Mouse (Mus musculus) thymus, adult 2 months (tissue): ENCODE measurements around the gene Gas2l1. TPM values are rescaled to one million over a fixed set of nuclear protein-coding genes. Genes with fewer than 3 reads are reported as not detected.

Source experiments
- DNase-seq: peaks from one replicate; pipeline ENCODE4 v3.0.0; 2021
- H3K27ac ChIP-seq: fragments of 200-500 bp; 2 replicates; pipeline ENCODE4 v1.5.1; 2012; ENCODE audit warnings: low read length, control low read depth; ENCODE audit not compliant: control insufficient read depth, insufficient read depth
- H3K27me3 ChIP-seq: fragments of 200-500 bp; 2 replicates; pipeline ENCODE4 v1.6.1; 2012; ENCODE audit warnings: mild to moderate bottlenecking, low read length, moderate library complexity, mixed read lengths; ENCODE audit not compliant: control insufficient read depth, insufficient read depth
- H3K36me3 ChIP-seq: fragments of 200-500 bp; 2 replicates; pipeline ENCODE4 v1.6.1; 2012; ENCODE audit warnings: mild to moderate bottlenecking, low read length, moderate library complexity; ENCODE audit not compliant: control insufficient read depth, insufficient read depth
- H3K4me1 ChIP-seq: fragments of 200-500 bp; replicated peaks from 2 replicates; pipeline ENCODE4 v1.6.1; 2012; ENCODE audit warnings: low read length; ENCODE audit not compliant: control insufficient read depth, insufficient read depth
- H3K4me3 ChIP-seq: fragments of 200-500 bp; 2 replicates; pipeline ENCODE4 v1.5.1; 2012; ENCODE audit warnings: mild to moderate bottlenecking, low read length, control low read depth, moderate library complexity; ENCODE audit not compliant: control insufficient read depth, insufficient read depth
- CTCF ChIP-seq: fragments of 200-500 bp; IDR thresholded peaks from 2 replicates; pipeline ENCODE4 v1.5.1; 2012; ENCODE audit warnings: mild to moderate bottlenecking, control low read depth, low read length, moderate library complexity, borderline replicate concordance; ENCODE audit not compliant: control insufficient read depth, poor library complexity, insufficient read depth; ENCODE audit errors: extremely low read depth
- POLR2A ChIP-seq: fragments of 200-500 bp; IDR thresholded peaks from 2 replicates; pipeline ENCODE4 v1.6.1; 2012; ENCODE audit warnings: mild to moderate bottlenecking, low read length, control low read depth, moderate library complexity; ENCODE audit not compliant: control insufficient read depth, poor library complexity, insufficient read depth; ENCODE audit errors: extremely low read depth
- WGBS: fragments of 180-500 bp; shearing (Covaris S2); methylation state at CpG from one replicate; pipeline ENCODE4 v1.1.7; 2018; 5-methylcytosine and 5-hydroxymethylcytosine counted together
- polyA plus RNA-seq: library from polyadenylated mRNA; depleted of rRNA; stranded (reverse); fragments of >200 nt; gene quantifications from 2 replicates; pipeline ENCODE4 v1.2.3, GENCODE M21; 2012; rRNA removed

Gene Gas2l1
- polyA plus RNA-seq, 1 experiment, result 24.9 TPM

GRCm38 (mm10) chr11:5011480-5011879 lies 53.6 kb downstream of the Gas2l1 start:
- peaks cover 55% of the 10 kb centered on the region for H3K36me3 ChIP-seq
- H3K4me3 ChIP-seq, result no peak overlapping the region
- WGBS, result 91% methylated on average over 1 of the region's 1 CpGs
- TF ChIP-seq POLR2A, result no peak
- TF ChIP-seq CTCF, result no peak
- DNase-seq, result no peak
- no peak overlapping the region for H3K27ac ChIP-seq
- no peaks in the 10 kb centered on the region; the same call in 1 of the 2 replicates for H3K4me1 ChIP-seq
- H3K27me3 ChIP-seq, result no peaks in the 10 kb centered on the region

GRCm38 (mm10) chr11:5010205-5010604 lies 54.9 kb downstream of the Gas2l1 start:
- 100% methylated on average over 1 of the region's 1 CpGs for WGBS
- H3K4me1 ChIP-seq, result no peaks in the 10 kb centered on the region; the same call in 1 of the 2 replicates

GRCm38 (mm10) chr11:5009354-5010074 lies 55.6 kb downstream of the Gas2l1 start:
- TF ChIP-seq POLR2A, result no peak
- no peak for TF ChIP-seq CTCF
- H3K4me3 ChIP-seq, result no peak overlapping the region
- WGBS, result 93% methylated on average over 3 of the region's 3 CpGs

More at GRCm38 (mm10) chr11:5010205-5010604, 54.9 kb downstream of the Gas2l1 start:
- Histone ChIP-seq H3K4me3 (no peak overlapping the region), H3K27me3 (no peaks in the 10 kb centered on the region), H3K27ac (no peak overlapping the region), H3K36me3 (peaks cover 47% of the 10 kb centered on the region)
- DNase-seq, result no peak
- TF ChIP-seq CTCF (no peak), POLR2A (no peak)

GRCm38 (mm10) chr11:5008867-5009266 lies 56.3 kb downstream of the Gas2l1 start:
- TF ChIP-seq CTCF, result no peak
- no peak for TF ChIP-seq POLR2A
- DNase-seq, result no peak
- Histone ChIP-seq H3K4me1 (no peaks in the 10 kb centered on the region; the same call in 1 of the 2 replicates), H3K27ac (no peak overlapping the region), H3K4me3 (no peak overlapping the region), H3K36me3 (peaks cover 36% of the 10 kb centered on the region), H3K27me3 (no peaks in the 10 kb centered on the region)
- 96% methylated on average over 3 of the region's 3 CpGs for WGBS

More at GRCm38 (mm10) chr11:5009354-5010074, 55.6 kb downstream of the Gas2l1 start:
- Histone ChIP-seq H3K27me3 (no peaks in the 10 kb centered on the region), H3K27ac (no peak overlapping the region), H3K36me3 (peaks cover 42% of the 10 kb centered on the region), H3K4me1 (no peaks in the 10 kb centered on the region; the same call in 1 of the 2 replicates)
- DNase-seq, result no peak

- peaks cover 26% of the 10 kb centered on the region for H3K36me3 ChIP-seq
- TF ChIP-seq CTCF, result no peak
- no peak for TF ChIP-seq POLR2A
- no peak overlapping the region for H3K27ac ChIP-seq
- no peak for DNase-seq
- H3K4me1 ChIP-seq, result no peaks in the 10 kb centered on the region
- WGBS, result 78% methylated on average over 1 of the region's 1 CpGs
- no peak overlapping the region for H3K4me3 ChIP-seq
- H3K27me3 ChIP-seq, result no peaks in the 10 kb centered on the region
These were observed 57.9 kb downstream of the Gas2l1 start for GRCm38 (mm10) chr11:5007186-5007585.

GRCm38 (mm10) chr11:5005528-5005927 lies 59.6 kb downstream of the Gas2l1 start:
- Histone ChIP-seq H3K4me1 (no peaks in the 10 kb centered on the region), H3K36me3 (peaks cover 16% of the 10 kb centered on the region), H3K27me3 (no peaks in the 10 kb centered on the region), H3K27ac (no peak overlapping the region), H3K4me3 (no peak overlapping the region)
- DNase-seq, result no peak
- WGBS, result 100% methylated on average over 2 of the region's 2 CpGs
- TF ChIP-seq CTCF, result no peak
- TF ChIP-seq POLR2A, result no peak

Other genes starting within 250 kb of the Gas2l1 start
- 50.8 and 56.1 TPM in 2 replicates for gene Nf2, start 215.8 kb downstream of the Gas2l1 start, polyA plus RNA-seq
- gene Nipsnap1, start 191.4 kb downstream of the Gas2l1 start, polyA plus RNA-seq, result 52.3 and 53.5 TPM in 2 replicates
- 27.3 and 28.5 TPM in 2 replicates for gene Thoc5, start 170.0 kb downstream of the Gas2l1 start, polyA plus RNA-seq
- gene Nefh, start 117.3 kb downstream of the Gas2l1 start, polyA plus RNA-seq, result 2.8 and 3.7 TPM in 2 replicates
- 129 and 140 TPM in 2 replicates for gene Ap1b1, start 78.5 kb downstream of the Gas2l1 start, polyA plus RNA-seq
- gene Rasl10a, start 7.2 kb downstream of the Gas2l1 start, polyA plus RNA-seq, result 5.1 and 6.5 TPM in 2 replicates
- 28.6 and 31.3 TPM in 2 replicates for gene Rhbdd3, start 33.6 kb upstream of the Gas2l1 start, polyA plus RNA-seq
- gene Ewsr1, start 33.9 kb upstream of the Gas2l1 start, polyA plus RNA-seq, result 1,137 and 1,289 TPM in 2 replicates
- 56.7 and 74.0 TPM in 2 replicates for gene Emid1, start 86.9 kb upstream of the Gas2l1 start, polyA plus RNA-seq
- 170 and 197 TPM in 2 replicates for gene Kremen1, start 196.2 kb upstream of the Gas2l1 start, polyA plus RNA-seq